Mouse (Mus musculus): ENCODE results near the gene Csnk1g2.

Csnk1g2 gene

GRCm38 (mm10) chr10:80622661-80623456 lies at the start of gene Csnk1g2:
Gene Csnk1g2, plus strand, starts transcription at chr10:80622838.
- in situ Hi-C loops (cut with MboI, MseI): loop anchor here in 1 of 2 experiments (5.0 kb wide), 1 partner anchor 46 kb away; the partner anchor contains the start of gene Klf16

GRCm38 (mm10) chr10:80573944-80574343 lies 48.7 kb upstream of the Csnk1g2 start:
- in situ Hi-C loops (cut with MboI, MseI): loop anchor here in 1 of 2 experiments (10.0 kb wide), 1 partner anchor 111 kb away; no protein-coding TSS in a partner anchor

GRCm38 (mm10) chr10:80574896-80575295 lies 47.7 kb upstream of the Csnk1g2 start:
- in situ Hi-C loops (cut with MboI, MseI): loop anchor here (5.0 to 10.0 kb wide), 3 partner anchors 47 to 112 kb away; partner anchors contain the start of gene Csnk1g2 (in 1 of the 2)

GRCm38 (mm10) chr10:80575925-80576324 lies 46.7 kb upstream of the Csnk1g2 start:
- in situ Hi-C loops (cut with MboI, MseI): loop anchor here (5.0 to 10.0 kb wide), 3 partner anchors 46 to 111 kb away; partner anchors contain the start of gene Csnk1g2 (in 1 of the 2)

GRCm38 (mm10) chr10:80576351-80577194 lies 46.1 kb upstream of the Csnk1g2 start:
- in situ Hi-C loops (cut with MboI, MseI): loop anchor here (5.0 to 10.0 kb wide), 3 partner anchors 46 to 111 kb away; partner anchors contain the start of gene Csnk1g2 (in 1 of the 2)

- in situ Hi-C loops (cut with MboI, MseI): loop anchor here (5.0 to 10.0 kb wide), 3 partner anchors 45 to 110 kb away; partner anchors contain the start of gene Csnk1g2 (in 1 of the 2)
These were observed 45.2 kb upstream of the Csnk1g2 start, which contains the start of gene Klf16 for GRCm38 (mm10) chr10:80577195-80578130. Gene Klf16, minus strand, starts transcription at chr10:80577321.

- in situ Hi-C loops (cut with MboI, MseI): loop anchor here (5.0 to 10.0 kb wide), 3 partner anchors 44 to 109 kb away; partner anchors contain the start of gene Csnk1g2 (in 1 of the 2)
These were observed 44.4 kb upstream of the Csnk1g2 start for GRCm38 (mm10) chr10:80578131-80578750.

GRCm38 (mm10) chr10:80578911-80579310 lies 43.7 kb upstream of the Csnk1g2 start:
- in situ Hi-C loops (cut with MboI, MseI): loop anchor here (5.0 to 10.0 kb wide), 3 partner anchors 43 to 108 kb away; partner anchors contain the start of gene Csnk1g2 (in 1 of the 2)

- in situ Hi-C loops (cut with MboI, MseI): no loop called here
These were observed 39.6 kb upstream of the Csnk1g2 start for GRCm38 (mm10) chr10:80583047-80583446.

GRCm38 (mm10) chr10:80584045-80584488 lies 38.6 kb upstream of the Csnk1g2 start:
- in situ Hi-C loops (cut with MboI, MseI): no loop called here

GRCm38 (mm10) chr10:80584642-80585552 lies 37.7 kb upstream of the Csnk1g2 start:
- in situ Hi-C loops (cut with MboI, MseI): no loop called here

GRCm38 (mm10) chr10:80585581-80585980 lies 37.1 kb upstream of the Csnk1g2 start:
- in situ Hi-C loops (cut with MboI, MseI): no loop called here

GRCm38 (mm10) chr10:80586407-80587304 lies 36.0 kb upstream of the Csnk1g2 start:
- in situ Hi-C loops (cut with MboI, MseI): no loop called here

- in situ Hi-C loops (cut with MboI, MseI): no loop called here
These were observed 35.4 kb upstream of the Csnk1g2 start for GRCm38 (mm10) chr10:80587305-80587657.

- in situ Hi-C loops (cut with MboI, MseI): no loop called here
These were observed 33.3 kb upstream of the Csnk1g2 start for GRCm38 (mm10) chr10:80589127-80589878.

GRCm38 (mm10) chr10:80589879-80590854 lies 32.5 kb upstream of the Csnk1g2 start, which contains the start of gene Abhd17a:
Gene Abhd17a, minus strand, starts transcription at chr10:80590341.
- in situ Hi-C loops (cut with MboI, MseI): no loop called here
